Mouse (Mus musculus): ENCODE data around the gene Anxa7. TPM values are rescaled to one million over a fixed set of nuclear protein-coding genes. Genes with fewer than 3 reads are reported as not detected.

Anxa7 gene
- polyA plus RNA-seq, 1 experiment = 82.2 TPM

- H3K4me3 ChIP-seq (ENCODE audit: control insufficient read depth, insufficient read depth, low read length) = no peak within 1 kb of the TSS
- DNase-seq = no peak
- 91% methylated on average over 2 of the region's 2 CpGs for WGBS
- TF ChIP-seq CTCF (IDR thresholded peaks at IDR 0.05; ENCODE audit: borderline replicate concordance, control insufficient read depth, extremely low read depth, insufficient read depth, low read length, poor library complexity) (no peak), POLR2A (IDR thresholded peaks at IDR 0.05; ENCODE audit: control insufficient read depth, extremely low read depth, insufficient read depth, low read length, poor library complexity) (no peak)
- H3K36me3 ChIP-seq (ENCODE audit: control insufficient read depth, insufficient read depth, low read length) = peaks cover 37% of the 10 kb centered on the region
- H3K4me1 ChIP-seq (replicated peaks; ENCODE audit: control insufficient read depth, insufficient read depth, low read length) = no peaks in the 10 kb centered on the region
- no peak within 1 kb of the TSS for H3K27ac ChIP-seq (ENCODE audit: control insufficient read depth, insufficient read depth, low read length)
- no peaks in the 10 kb centered on the region for H3K27me3 ChIP-seq (ENCODE audit: control insufficient read depth, insufficient read depth, low read length)
These were observed 16.7 kb upstream of the Anxa7 start, which contains the start of gene Mss51 for GRCm38 (mm10) chr14:20496603-20497002. Gene Mss51 (minus strand): TSS chr14:20496901.

DNA sequence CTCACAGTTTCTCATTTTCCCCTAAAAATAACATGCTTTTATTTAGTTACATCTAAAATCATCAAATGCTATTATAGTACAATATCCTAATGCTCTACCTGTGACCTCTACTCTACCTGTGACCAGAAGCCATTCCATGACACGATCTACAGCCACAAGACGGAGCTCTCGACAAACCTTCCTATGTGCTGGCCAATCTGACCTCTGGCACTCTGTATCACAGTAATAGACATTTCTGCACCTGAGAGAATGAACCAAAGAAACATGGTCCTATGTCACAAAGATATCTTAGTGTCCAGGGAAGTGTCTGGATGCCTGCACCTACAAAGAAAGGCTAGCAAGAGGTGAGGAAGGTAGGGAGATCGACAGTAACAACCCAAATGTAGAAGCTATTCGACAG, 6.1 kb upstream of the Anxa7 start:
- Histone ChIP-seq H3K27ac (ENCODE audit: control insufficient read depth, insufficient read depth, low read length) (no peak overlapping the region), H3K4me3 (ENCODE audit: control insufficient read depth, insufficient read depth, low read length) (no peak overlapping the region), H3K27me3 (ENCODE audit: control insufficient read depth, insufficient read depth, low read length) (no peaks in the 10 kb centered on the region), H3K36me3 (ENCODE audit: control insufficient read depth, insufficient read depth, low read length) (peaks cover 13% of the 10 kb centered on the region), H3K4me1 (replicated peaks; ENCODE audit: control insufficient read depth, insufficient read depth, low read length) (no peaks in the 10 kb centered on the region)
- 98% methylated on average over 5 of the region's 5 CpGs for WGBS
- DNase-seq = no peak
- TF ChIP-seq POLR2A (IDR thresholded peaks at IDR 0.05; ENCODE audit: control insufficient read depth, extremely low read depth, insufficient read depth, low read length, poor library complexity) = no peak
- TF ChIP-seq CTCF (IDR thresholded peaks at IDR 0.05; ENCODE audit: borderline replicate concordance, control insufficient read depth, extremely low read depth, insufficient read depth, low read length, poor library complexity) = no peak

DNA sequence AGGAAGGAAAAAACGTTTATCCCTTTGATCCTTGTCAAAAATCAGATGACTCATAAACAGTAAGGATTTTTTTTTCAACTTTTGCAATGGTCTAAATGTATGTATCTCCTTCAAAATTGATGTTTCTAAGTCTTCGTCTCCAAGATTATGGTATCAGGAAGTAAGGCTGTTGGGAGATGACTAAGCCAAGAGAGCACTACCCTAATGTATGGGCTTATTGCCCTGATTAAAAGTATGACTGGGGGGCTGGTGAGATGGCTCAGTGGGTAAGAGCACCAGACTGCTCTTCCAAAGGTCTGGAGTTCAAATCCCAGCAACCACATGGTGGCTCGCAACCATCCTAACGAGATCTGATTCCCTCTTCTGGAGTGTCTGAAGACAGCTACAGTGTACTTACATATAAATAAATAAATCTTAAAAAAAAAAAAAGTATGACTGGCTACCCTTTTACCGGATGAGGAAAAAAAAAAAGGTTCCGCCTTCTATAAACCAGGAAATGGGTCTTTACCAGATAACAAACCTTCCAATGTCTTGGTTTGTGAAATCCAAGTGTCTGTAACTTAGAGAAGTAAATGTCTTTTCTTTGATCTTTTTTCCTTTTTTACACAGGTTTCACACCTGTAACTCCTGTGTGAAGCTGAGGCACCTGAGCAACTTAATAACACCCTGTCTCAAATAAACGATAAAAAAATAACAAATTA, 2.3 kb upstream of the Anxa7 start:
- 89% methylated on average over 7 of the region's 7 CpGs for WGBS
- TF ChIP-seq POLR2A (IDR thresholded peaks at IDR 0.05; ENCODE audit: control insufficient read depth, extremely low read depth, insufficient read depth, low read length, poor library complexity) = no peak
- no peak for TF ChIP-seq CTCF (IDR thresholded peaks at IDR 0.05; ENCODE audit: borderline replicate concordance, control insufficient read depth, extremely low read depth, insufficient read depth, low read length, poor library complexity)

GRCm38 (mm10) chr14:20481211-20481610, 1.3 kb upstream of the Anxa7 start:
- Histone ChIP-seq H3K4me1 (replicated peaks; ENCODE audit: control insufficient read depth, insufficient read depth, low read length) (peaks cover 7% of the 10 kb centered on the region; the same call in 1 of the 2 replicates), H3K36me3 (ENCODE audit: control insufficient read depth, insufficient read depth, low read length) (peaks cover 10% of the 10 kb centered on the region), H3K27ac (ENCODE audit: control insufficient read depth, insufficient read depth, low read length) (no peak overlapping the region), H3K27me3 (ENCODE audit: control insufficient read depth, insufficient read depth, low read length) (no peaks in the 10 kb centered on the region), H3K4me3 (ENCODE audit: control insufficient read depth, insufficient read depth, low read length) (no peak overlapping the region)
- WGBS = 64% methylated on average over 5 of the region's 5 CpGs
- no peak for TF ChIP-seq POLR2A (IDR thresholded peaks at IDR 0.05; ENCODE audit: control insufficient read depth, extremely low read depth, insufficient read depth, low read length, poor library complexity)
- TF ChIP-seq CTCF (IDR thresholded peaks at IDR 0.05; ENCODE audit: borderline replicate concordance, control insufficient read depth, extremely low read depth, insufficient read depth, low read length, poor library complexity) = no peak
- peak; percentile 14 for DNase-seq

More for the DNA sequence above, 2.3 kb upstream of the Anxa7 start:
- Histone ChIP-seq H3K4me1 (replicated peaks; ENCODE audit: control insufficient read depth, insufficient read depth, low read length) (peaks cover 7% of the 10 kb centered on the region; the same call in 1 of the 2 replicates), H3K27ac (ENCODE audit: control insufficient read depth, insufficient read depth, low read length) (no peak overlapping the region), H3K27me3 (ENCODE audit: control insufficient read depth, insufficient read depth, low read length) (no peaks in the 10 kb centered on the region), H3K4me3 (ENCODE audit: control insufficient read depth, insufficient read depth, low read length) (no peak overlapping the region), H3K36me3 (ENCODE audit: control insufficient read depth, insufficient read depth, low read length) (peaks cover 10% of the 10 kb centered on the region)
- DNase-seq = no peak

- peak overlapping the region; percentile 100 for H3K4me3 ChIP-seq (ENCODE audit: control insufficient read depth, insufficient read depth, low read length)
- no peak for TF ChIP-seq POLR2A (IDR thresholded peaks at IDR 0.05; ENCODE audit: control insufficient read depth, extremely low read depth, insufficient read depth, low read length, poor library complexity)
- TF ChIP-seq CTCF (IDR thresholded peaks at IDR 0.05; ENCODE audit: borderline replicate concordance, control insufficient read depth, extremely low read depth, insufficient read depth, low read length, poor library complexity) = no peak
- H3K27me3 ChIP-seq (ENCODE audit: control insufficient read depth, insufficient read depth, low read length) = no peaks in the 10 kb centered on the region
- H3K27ac ChIP-seq (ENCODE audit: control insufficient read depth, insufficient read depth, low read length) = no peak overlapping the region
- WGBS = 88% methylated on average over 1 of the region's 1 CpGs
- H3K36me3 ChIP-seq (ENCODE audit: control insufficient read depth, insufficient read depth, low read length) = peaks cover 10% of the 10 kb centered on the region
- peaks cover 7% of the 10 kb centered on the region; the same call in 1 of the 2 replicates for H3K4me1 ChIP-seq (replicated peaks; ENCODE audit: control insufficient read depth, insufficient read depth, low read length)
- DNase-seq = no peak
These were observed 254 bp upstream of the Anxa7 start for GRCm38 (mm10) chr14:20480195-20480579.

DNA sequence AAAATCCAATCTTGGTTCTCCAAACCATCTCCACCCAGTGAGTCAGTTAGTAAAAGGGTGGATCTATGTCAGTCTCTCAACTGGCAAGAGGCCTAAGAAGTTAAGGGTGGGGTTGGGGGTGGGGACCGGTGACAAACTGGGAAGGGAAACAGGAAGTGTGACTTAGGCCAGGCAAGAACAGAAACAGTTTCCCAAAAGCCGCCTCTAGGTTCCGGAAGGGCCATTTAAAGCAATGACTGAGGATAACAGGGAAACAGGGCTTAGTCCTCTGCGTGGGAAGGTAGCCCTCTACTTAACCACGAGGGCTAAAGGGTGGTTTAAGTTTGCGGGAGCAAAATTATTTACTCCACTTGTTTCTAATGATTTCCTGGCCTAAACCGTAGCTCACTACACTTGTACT, 1.1 kb downstream of the Anxa7 start:
- TF ChIP-seq POLR2A (IDR thresholded peaks at IDR 0.05; ENCODE audit: control insufficient read depth, extremely low read depth, insufficient read depth, low read length, poor library complexity) (no peak), CTCF (IDR thresholded peaks at IDR 0.05; ENCODE audit: borderline replicate concordance, control insufficient read depth, extremely low read depth, insufficient read depth, low read length, poor library complexity) (no peak)
- 3% methylated on average over 7 of the region's 7 CpGs for WGBS
- Histone ChIP-seq H3K4me3 (ENCODE audit: control insufficient read depth, insufficient read depth, low read length) (no peak overlapping the region), H3K4me1 (replicated peaks; ENCODE audit: control insufficient read depth, insufficient read depth, low read length) (peaks cover 7% of the 10 kb centered on the region; the same call in 1 of the 2 replicates), H3K36me3 (ENCODE audit: control insufficient read depth, insufficient read depth, low read length) (no peaks in the 10 kb centered on the region), H3K27ac (ENCODE audit: control insufficient read depth, insufficient read depth, low read length) (peak overlapping the region; percentile 64), H3K27me3 (ENCODE audit: control insufficient read depth, insufficient read depth, low read length) (no peaks in the 10 kb centered on the region)
- DNase-seq = peak; percentile 23
